Mouse (Mus musculus) embryonic stem cell, embryonic (primary cell): Measurements from ENCODE around the gene Atp5f1.
"Not testable (repeated sequence)": the region's sequence is repeated elsewhere in the genome, so short reads cannot be mapped to it uniquely, and the experiment has no call there.

ENCODE experiments used
- CTCF ChIA-PET, 4 experiments: fragments of 300-600 bp in 2 of 4; fragments of 350-600 bp in 2 of 4; sonication (Branson Sonifier 250); formaldehyde crosslinking; loops; one replicate each; lab custom pipeline; 2022; ENCODE audit warnings: inconsistent platforms in 2 of 4; lab: Charles Lee
- POLR2A ChIA-PET, 4 experiments: fragments of 300-600 bp in 2 of 4; fragments of 350-600 bp in 2 of 4; sonication (Branson Sonifier 250); formaldehyde crosslinking; loops; one replicate each; lab custom pipeline; 2022; ENCODE audit warnings: antibody characterized with exemption in 4 of 4, inconsistent platforms in 1 of 4; lab: Charles Lee

Atp5f1 gene

DNA sequence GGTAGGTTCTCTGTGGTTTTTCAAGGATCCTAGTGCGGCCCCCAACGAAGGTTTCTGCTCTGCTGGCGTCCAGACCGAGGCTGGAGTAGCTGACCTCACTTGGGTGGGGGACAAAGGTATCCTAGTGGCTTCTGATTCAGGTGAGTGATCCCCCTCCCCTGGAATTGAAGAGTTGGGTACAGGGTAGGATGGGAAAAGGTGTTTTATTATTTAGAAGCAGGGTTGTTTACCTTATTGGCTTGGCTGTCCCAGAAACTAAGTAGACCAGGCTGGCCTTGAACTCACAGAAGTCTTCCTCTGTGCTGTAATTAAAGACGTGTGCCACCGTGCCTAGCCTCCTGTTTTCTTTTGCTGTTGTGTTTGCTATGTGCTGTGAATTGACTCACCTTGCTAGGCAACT is at the start of gene Atp5f1:
Atp5f1 (minus strand) TSS at position 101 of the 400 bp plus-strand sequence.
- ChIA-PET POLR2A (interaction anchor here in 3 of 4 experiments (0.9 to 5.4 kb wide), 13 partner anchors 9 to 588 kb away, joined by 3 to 94 read pairs (median 8); partner anchors contain the start of genes Ovgp1 (in 2 of the 3), Cept1 (in 1 of the 3), Ddx20 (in 1 of the 3) and Dram2 (in 1 of the 3)), CTCF (interaction anchor here in 2 of 4 experiments (0.6 to 1.0 kb wide), 2 partner anchors 285 to 1130 kb away, joined by 3 read pairs; no protein-coding TSS in a partner anchor)

DNA sequence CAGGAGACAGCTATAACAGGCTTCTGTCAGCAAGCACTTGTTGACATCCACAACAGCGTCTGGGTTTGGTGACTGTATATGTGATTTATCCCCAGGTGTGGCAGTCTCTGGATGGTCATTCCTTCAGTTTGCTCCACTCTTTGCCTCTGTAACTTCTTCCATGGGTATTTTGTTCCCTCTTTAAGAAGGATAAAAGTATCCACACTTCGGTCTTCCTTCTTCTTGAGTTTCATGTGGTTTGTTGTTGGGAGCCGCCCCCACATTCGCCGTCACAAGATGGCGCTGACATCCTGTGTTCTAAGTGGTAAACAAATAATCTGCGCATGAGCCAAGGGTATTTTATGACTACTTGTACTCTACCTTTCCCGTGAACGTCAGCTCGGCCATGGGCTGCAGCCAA is 43.5 kb upstream of the Atp5f1 start:
- CTCF ChIA-PET, result not testable (repeated sequence)
- POLR2A ChIA-PET, result interaction anchor here in 1 of 4 experiments (0.6 kb wide), 1 partner anchor 1666 kb away, joined by 3 read pairs; no protein-coding TSS in a partner anchor

DNA sequence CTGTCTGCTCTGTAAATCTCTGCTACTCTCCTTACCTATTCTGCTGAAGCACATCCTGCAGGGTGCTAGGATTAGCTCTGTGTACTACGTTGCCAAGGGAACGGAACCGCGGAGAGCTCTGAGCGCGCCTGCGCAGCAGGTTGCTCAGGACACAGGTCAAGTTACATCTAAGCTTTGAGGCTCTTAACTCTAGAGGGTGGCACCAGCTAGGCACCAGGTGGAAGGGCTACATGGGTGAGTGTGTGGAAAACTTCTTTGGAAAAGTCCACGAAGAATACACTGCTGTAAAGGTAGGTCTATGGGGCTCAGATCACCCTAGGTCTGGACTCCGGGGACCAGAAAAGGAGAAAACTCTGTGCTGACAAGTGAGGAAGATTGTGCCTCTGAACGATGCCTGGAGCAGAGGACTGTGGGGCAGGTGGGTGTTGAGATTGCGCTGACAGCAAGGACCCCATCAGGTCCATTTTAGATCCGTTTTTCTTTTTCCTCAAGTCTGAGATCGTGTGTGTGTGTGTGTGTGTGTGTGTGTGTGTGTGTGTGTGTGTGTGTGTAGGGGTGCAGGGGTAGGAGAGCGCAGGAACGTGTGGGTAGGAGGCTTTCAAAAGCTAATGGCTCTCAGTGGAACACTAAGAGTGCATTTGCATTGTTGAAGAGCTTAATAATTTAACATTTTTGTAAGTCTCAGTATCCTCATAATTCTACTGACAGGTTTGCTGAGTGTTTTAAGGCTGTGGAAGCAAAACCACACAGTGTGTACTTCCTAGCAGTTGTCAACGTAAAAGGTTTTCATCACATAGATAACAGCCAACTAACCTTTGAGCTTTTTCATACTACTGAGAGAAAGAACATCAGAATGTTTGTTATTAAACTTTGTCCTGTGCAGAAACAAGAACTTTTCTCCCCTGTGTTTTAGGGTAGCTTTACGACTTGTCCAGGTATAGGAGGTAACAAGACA is 41.8 kb upstream of the Atp5f1 start:
- ChIA-PET POLR2A (interaction anchor here in 3 of 4 experiments (0.6 to 1.5 kb wide), 5 partner anchors 10 to 546 kb away, joined by 3 to 5 read pairs (median 3); partner anchors contain the start of genes Wdr77 (in 2 of the 3), Cept1 (in 1 of the 3) and Dram2 (in 1 of the 3)), CTCF (interaction anchor here (0.7 to 1.4 kb wide), 5 partner anchors 11 to 327 kb away, joined by 3 to 4 read pairs (median 3); no protein-coding TSS in a partner anchor)

DNA sequence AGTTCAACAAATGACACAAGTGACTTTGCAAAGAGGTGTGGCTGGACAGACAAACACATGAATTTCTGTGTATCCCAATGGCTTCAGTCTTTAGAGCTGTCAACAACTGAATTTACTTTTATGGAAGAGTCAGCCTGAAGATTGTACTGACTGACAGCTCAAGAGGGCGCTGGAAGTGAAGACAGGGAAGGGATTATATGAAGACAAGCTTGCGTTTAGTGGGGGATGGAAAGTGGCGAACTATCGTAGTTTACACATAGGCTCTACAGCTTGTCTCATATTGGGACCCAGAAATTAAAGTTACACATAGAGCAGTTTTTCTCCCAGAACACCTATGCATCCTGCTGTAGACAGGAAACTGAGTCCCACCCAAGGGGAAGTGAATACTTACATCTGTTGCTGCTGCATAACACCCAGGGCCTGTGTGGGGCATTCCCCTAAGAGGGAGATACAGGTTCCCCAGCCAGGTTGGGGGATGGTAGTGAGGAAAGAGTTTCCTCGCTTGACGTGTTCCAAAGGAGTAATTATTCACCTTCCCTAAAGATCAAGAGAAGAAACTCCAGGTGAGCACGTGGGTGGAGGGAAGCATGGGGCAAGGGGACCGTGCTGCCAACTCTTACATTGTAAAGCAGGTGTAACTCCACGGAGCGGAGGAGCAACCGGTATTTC is 40.9 kb upstream of the Atp5f1 start:
- CTCF ChIA-PET, result interaction anchor here in 3 of 4 experiments (0.7 to 1.4 kb wide), 4 partner anchors 10 to 327 kb away, joined by 3 to 4 read pairs (median 4); no protein-coding TSS in a partner anchor
- POLR2A ChIA-PET, result interaction anchor here in 3 of 4 experiments (0.6 to 1.5 kb wide), 5 partner anchors 11 to 547 kb away, joined by 3 to 5 read pairs (median 3); partner anchors contain the start of genes Wdr77 (in 2 of the 3), Cept1 (in 1 of the 3) and Dram2 (in 1 of the 3)

GRCm38 (mm10) chr3:105994730-105995129 is 34.8 kb upstream of the Atp5f1 start:
- CTCF ChIA-PET, result interaction anchor here in 1 of 4 experiments (0.7 kb wide), 1 partner anchor 881 kb away, joined by 4 read pairs; no protein-coding TSS in a partner anchor
- POLR2A ChIA-PET, result no interaction called here

DNA sequence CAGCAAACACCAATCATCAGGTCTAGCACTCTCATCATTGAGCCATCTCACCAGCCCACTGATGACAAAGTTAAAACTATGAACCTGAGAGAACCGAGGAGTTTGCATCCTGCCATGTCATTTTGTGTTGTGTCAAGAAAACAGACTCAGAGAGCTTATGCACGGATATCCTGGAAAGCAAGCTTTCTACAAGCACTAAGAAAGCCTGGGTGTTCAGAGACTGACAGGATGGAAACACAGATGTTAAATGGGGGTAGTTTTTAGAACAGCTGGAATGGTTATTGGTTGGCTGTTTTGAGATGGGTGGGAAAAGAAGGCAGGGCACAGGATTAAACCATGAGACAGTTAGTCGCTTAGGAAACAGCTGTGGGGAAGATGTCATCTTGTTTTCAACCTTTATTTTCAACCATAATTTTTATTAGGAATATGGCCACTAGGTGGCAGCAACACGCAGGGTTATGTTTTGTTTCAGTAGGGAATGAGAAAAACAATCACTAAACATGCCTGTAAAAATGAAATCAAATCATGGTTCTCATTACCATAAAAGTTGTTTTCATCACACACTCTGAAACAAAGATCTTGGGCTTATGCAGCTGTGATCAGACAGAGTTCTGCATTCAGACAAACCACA is 31.9 kb upstream of the Atp5f1 start:
- CTCF ChIA-PET, result interaction anchor here in 1 of 4 experiments (1.2 kb wide), 1 partner anchor 76 kb away, joined by 3 read pairs; no protein-coding TSS in a partner anchor
- POLR2A ChIA-PET, result no interaction called here

- POLR2A ChIA-PET, result interaction anchor here in 1 of 4 experiments (0.9 to 1.1 kb wide), 2 partner anchors 21 to 31 kb away, joined by 3 read pairs; no protein-coding TSS in a partner anchor
- CTCF ChIA-PET, result interaction anchor here in 1 of 4 experiments (0.6 kb wide), 1 partner anchor 1195 kb away, joined by 3 read pairs; no protein-coding TSS in a partner anchor
These were observed 29.7 kb upstream of the Atp5f1 start for GRCm38 (mm10) chr3:105989611-105990010.

DNA sequence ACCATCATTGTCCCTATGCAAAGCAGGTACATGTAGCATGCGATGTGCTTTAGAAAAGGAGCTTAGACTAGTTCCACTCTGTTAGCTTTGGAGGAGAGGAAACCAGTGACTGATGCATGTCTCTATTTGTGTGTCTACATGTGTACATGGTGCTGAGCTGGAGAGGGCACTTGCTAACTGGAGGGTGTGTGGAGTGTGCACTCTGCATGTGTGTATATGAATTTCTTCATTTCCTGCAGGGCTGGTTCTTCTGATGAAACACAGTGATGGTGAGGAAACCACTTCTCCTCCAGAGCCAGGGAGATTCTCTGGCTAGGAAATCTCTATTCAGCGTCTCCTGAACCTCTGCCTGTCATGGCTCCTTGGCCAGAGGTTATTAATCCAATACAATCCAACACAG is 14.3 kb upstream of the Atp5f1 start:
- CTCF ChIA-PET, result no interaction called here
- POLR2A ChIA-PET, result interaction anchor here in 3 of 4 experiments (1.0 to 9.9 kb wide), 9 partner anchors 9 to 15 kb away, joined by 3 to 94 read pairs (median 4); partner anchors contain the start of genes Wdr77 (in 3 of the 3) and Atp5f1 (in 1 of the 3)

- CTCF ChIA-PET, result no interaction called here
- POLR2A ChIA-PET, result interaction anchor here in 3 of 4 experiments (0.7 to 9.9 kb wide), 10 partner anchors 8 to 37 kb away, joined by 3 to 94 read pairs (median 4); partner anchors contain the start of genes Wdr77 (in 3 of the 3) and Atp5f1 (in 1 of the 3)
These were observed 13.5 kb upstream of the Atp5f1 start, which contains the start of gene Ovgp1 for GRCm38 (mm10) chr3:105973411-105973810. TSS of gene Ovgp1 (plus strand) at chr3:105973711.

GRCm38 (mm10) chr3:105971831-105972446 is 12.0 kb upstream of the Atp5f1 start:
- POLR2A ChIA-PET, result interaction anchor here in 3 of 4 experiments (0.7 to 9.9 kb wide), 10 partner anchors 8 to 43 kb away, joined by 3 to 94 read pairs (median 4); partner anchors contain the start of genes Wdr77 (in 2 of the 3) and Atp5f1 (in 1 of the 3)
- CTCF ChIA-PET, result no interaction called here

DNA sequence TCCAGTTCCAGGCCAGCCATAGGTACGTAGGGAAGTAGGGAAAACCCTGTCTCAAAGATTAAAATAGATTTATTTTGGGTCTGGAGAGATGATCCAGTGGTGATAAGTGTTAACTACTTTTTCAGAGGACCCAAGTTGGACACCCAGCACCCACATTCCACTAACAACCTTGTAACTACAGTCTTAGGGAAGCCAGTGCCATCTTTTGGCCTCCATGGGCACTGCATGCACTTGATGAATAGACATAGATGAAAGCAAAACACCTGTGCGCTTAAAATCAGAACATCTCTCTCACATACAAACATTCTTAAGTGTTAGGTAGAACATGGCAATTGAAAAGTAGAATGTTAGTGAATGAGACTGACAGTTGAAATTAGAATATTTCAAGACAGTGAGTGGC is 801 bp upstream of the Atp5f1 start:
- CTCF ChIA-PET, result interaction anchor here in 1 of 4 experiments (1.0 kb wide), 1 partner anchor 286 kb away, joined by 3 read pairs; no protein-coding TSS in a partner anchor

DNA sequence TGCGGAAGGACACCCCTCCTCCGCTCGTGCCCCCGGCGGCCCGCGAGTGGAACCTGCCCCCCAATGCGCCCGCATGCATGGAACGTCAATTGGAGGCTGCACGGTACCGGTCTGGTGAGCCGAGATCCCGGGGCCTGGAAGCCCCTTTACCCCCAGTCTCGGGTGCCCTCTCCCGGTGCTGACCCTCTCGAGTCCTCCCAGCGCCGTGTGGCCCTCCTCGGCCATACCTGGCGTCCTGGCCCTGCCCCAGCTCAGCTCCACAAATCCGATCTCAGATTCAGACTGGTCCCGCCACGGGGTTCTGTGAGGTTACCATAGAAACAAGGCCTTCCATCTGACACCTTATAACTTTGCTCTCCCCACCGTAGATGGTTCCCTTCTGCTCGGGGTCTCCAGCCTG is 314 bp downstream of the Atp5f1 start:
- ChIA-PET CTCF (interaction anchor here in 1 of 4 experiments (1.1 kb wide), 1 partner anchor 60 kb away, joined by 3 read pairs; no protein-coding TSS in a partner anchor), POLR2A (interaction anchor here (0.8 to 5.4 kb wide), 45 partner anchors 9 to 887 kb away, joined by 3 to 94 read pairs (median 6); partner anchors contain the start of genes Cept1 (in 2 of the 4), Ddx20 (in 2 of the 4), Dram2 (in 2 of the 4) and Ovgp1 (in 2 of the 4))

More for the DNA sequence above, 801 bp upstream of the Atp5f1 start:
- POLR2A ChIA-PET, result interaction anchor here in 3 of 4 experiments (0.6 to 5.4 kb wide), 11 partner anchors 8 to 867 kb away, joined by 3 to 94 read pairs (median 6); partner anchors contain the start of genes Ovgp1 (in 3 of the 3), Cept1 (in 1 of the 3), Ddx20 (in 1 of the 3) and Dram2 (in 1 of the 3)

DNA sequence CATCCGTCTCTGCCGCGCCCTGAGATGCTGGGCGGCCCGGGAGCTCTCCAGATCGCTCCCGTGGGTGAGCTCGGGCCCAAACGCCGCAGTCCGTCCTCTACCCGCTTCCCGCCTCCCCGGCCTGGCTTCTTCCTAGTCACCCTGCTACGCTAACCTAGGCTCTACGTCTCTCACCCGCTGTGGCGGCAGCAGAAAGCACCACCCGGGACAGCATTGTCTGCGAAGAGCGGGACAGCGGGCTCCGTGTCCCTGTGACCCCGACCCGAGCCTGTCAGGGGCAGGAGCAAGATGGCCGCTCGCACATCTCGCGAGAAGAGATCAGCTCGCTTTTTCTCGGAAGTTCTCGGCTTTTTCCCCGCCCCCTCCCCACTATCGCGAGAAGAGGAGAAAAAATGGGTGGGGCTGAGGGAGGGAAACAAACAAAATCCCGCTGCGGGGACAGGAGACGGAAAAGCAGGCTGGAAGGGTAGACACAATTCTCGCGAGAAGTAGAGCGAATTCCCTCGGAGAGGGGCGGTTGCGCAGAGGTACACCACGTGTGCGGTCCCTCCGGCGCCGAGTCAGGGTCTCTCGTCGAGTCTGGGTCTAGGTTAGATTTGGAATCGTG is 822 bp downstream of the Atp5f1 start, which contains the start of gene Wdr77:
Wdr77 (plus strand) TSS at position 396 of the 607 bp plus-strand sequence.
- ChIA-PET POLR2A (interaction anchor here (0.6 to 5.4 kb wide), 64 partner anchors 9 to 1127 kb away, joined by 3 to 94 read pairs (median 4); partner anchors contain the start of genes Cept1 (in 3 of the 4), Dram2 (in 3 of the 4), Ovgp1 (in 3 of the 4) and Ddx20 (in 2 of the 4)), CTCF (interaction anchor here in 2 of 4 experiments (0.6 to 1.1 kb wide), 2 partner anchors 10 to 59 kb away, joined by 3 read pairs; no protein-coding TSS in a partner anchor)

DNA sequence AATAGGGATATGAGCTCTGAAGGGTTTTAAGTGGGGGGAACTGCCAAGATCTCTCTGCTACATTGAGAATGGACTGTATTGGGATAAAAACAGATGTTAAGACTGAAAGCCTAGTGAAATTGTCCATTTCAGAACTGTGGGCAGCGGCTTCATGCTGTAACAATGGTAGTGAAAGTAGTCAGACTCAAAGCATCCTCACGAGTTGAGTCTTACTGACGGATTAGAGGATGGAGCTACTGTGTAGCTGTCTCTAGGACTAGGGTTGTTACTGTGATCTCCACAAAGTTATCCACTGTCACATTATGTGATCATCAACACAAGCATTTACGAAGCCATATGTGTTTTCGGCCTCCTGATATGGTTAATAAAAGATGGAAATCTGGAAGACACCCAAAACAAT is 1.7 kb downstream of the Atp5f1 start:
- ChIA-PET CTCF (no interaction called here), POLR2A (interaction anchor here (0.8 to 5.4 kb wide), 47 partner anchors 8 to 1375 kb away, joined by 3 to 94 read pairs (median 6); partner anchors contain the start of genes Cept1 (in 3 of the 4), Dram2 (in 3 of the 4), Ddx20 (in 2 of the 4) and Ovgp1 (in 2 of the 4))

DNA sequence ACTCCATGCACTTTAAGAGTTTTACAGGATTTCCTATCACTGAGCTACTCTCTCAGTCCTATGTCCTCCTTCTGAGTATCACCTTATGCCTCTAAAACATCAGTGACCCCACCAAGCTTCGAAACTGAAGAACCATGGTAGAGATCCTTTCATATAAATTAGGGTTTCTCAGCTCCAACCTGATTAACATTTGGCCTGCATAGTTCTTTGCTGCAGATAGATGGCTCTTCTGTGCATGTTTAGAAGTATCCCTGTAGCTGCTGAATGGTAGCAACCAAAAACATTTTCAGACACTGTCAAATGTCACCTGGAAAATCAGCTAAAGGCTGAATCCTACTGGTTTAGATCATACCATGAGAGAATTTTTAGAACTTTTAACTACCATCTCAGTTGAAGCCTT is 2.7 kb downstream of the Atp5f1 start:
- ChIA-PET CTCF (no interaction called here), POLR2A (interaction anchor here in 3 of 4 experiments (0.7 to 5.4 kb wide), 17 partner anchors 8 to 1376 kb away, joined by 3 to 94 read pairs (median 13); partner anchors contain the start of genes Cept1 (in 1 of the 3), Ddx20 (in 1 of the 3), Dram2 (in 1 of the 3) and Ovgp1 (in 1 of the 3))
